Mouse (Mus musculus) heart, postnatal 25 days (tissue): Measurements from ENCODE around the gene Hoxd3. TPM values are rescaled to one million over a fixed set of nuclear protein-coding genes. Genes with fewer than 3 reads are reported as not detected.

Experiments
- DNase-seq: peaks from one replicate; pipeline ENCODE4 v3.0.0; 2022; ENCODE audit warnings: low spot score
- intact Hi-C: fragments of 180-260 bp; cut with DNase I; formaldehyde crosslinking; loops from one replicate; pipeline ENCODE4 v1.15.1; 2025
- total RNA-seq, 2 experiments: library from RNA; stranded (reverse); gene quantifications; 2 replicates each; pipeline ENCODE4 v1.2.3; 2021

Hoxd3 gene
- total RNA-seq, 2 experiments from 2014 or later = not detected

- intact Hi-C loops = loop anchor here (2.0 kb wide), 3 partner anchors 434 to 886 kb away; no protein-coding TSS in a partner anchor
These were observed 8.9 kb upstream of the Hoxd3 start for GRCm38 (mm10) chr2:74702820-74703219.

GRCm38 (mm10) chr2:74703317-74703716, 8.4 kb upstream of the Hoxd3 start:
- intact Hi-C loops = loop anchor here (2.0 kb wide), 3 partner anchors 433 to 885 kb away; no protein-coding TSS in a partner anchor
- no peak for DNase-seq

More at GRCm38 (mm10) chr2:74702820-74703219, 8.9 kb upstream of the Hoxd3 start:
- DNase-seq = no peak

GRCm38 (mm10) chr2:74703720-74704392, 7.9 kb upstream of the Hoxd3 start:
- intact Hi-C loops = loop anchor here (2.0 kb wide), 3 partner anchors 433 to 885 kb away; no protein-coding TSS in a partner anchor
- DNase-seq = no peak

GRCm38 (mm10) chr2:74704393-74704998, 7.2 kb upstream of the Hoxd3 start, which contains the start of gene Hoxd8:
TSS of gene Hoxd8 (plus strand) at chr2:74704615.
- no peak for DNase-seq
- intact Hi-C loops = no loop called here

- intact Hi-C loops = no loop called here
- no peak for DNase-seq
These were observed 6.7 kb upstream of the Hoxd3 start for GRCm38 (mm10) chr2:74704999-74705466.

- DNase-seq = no peak
- intact Hi-C loops = no loop called here
These were observed 6.1 kb upstream of the Hoxd3 start for GRCm38 (mm10) chr2:74705467-74706089.

GRCm38 (mm10) chr2:74706393-74706960, 5.2 kb upstream of the Hoxd3 start:
- intact Hi-C loops = no loop called here
- no peak for DNase-seq

GRCm38 (mm10) chr2:74707599-74707998, 4.1 kb upstream of the Hoxd3 start:
- DNase-seq = no peak
- intact Hi-C loops = no loop called here

GRCm38 (mm10) chr2:74708676-74709075, 3.1 kb upstream of the Hoxd3 start:
- DNase-seq = no peak
- intact Hi-C loops = no loop called here

GRCm38 (mm10) chr2:74709465-74710419, 2.0 kb upstream of the Hoxd3 start:
- intact Hi-C loops = no loop called here
- no peak for DNase-seq

GRCm38 (mm10) chr2:74710929-74711543, 691 bp upstream of the Hoxd3 start:
- intact Hi-C loops = no loop called here
- DNase-seq = no peak

GRCm38 (mm10) chr2:74713239-74714150, 1.8 kb downstream of the Hoxd3 start:
- no peak for DNase-seq
- intact Hi-C loops = no loop called here

GRCm38 (mm10) chr2:74714156-74714789, 2.5 kb downstream of the Hoxd3 start:
- intact Hi-C loops = no loop called here
- DNase-seq = no peak

GRCm38 (mm10) chr2:74714881-74715280, 3.2 kb downstream of the Hoxd3 start:
- intact Hi-C loops = loop anchor here (1.0 kb wide), 3 partner anchors 249 to 423 kb away; no protein-coding TSS in a partner anchor
- DNase-seq = no peak

- intact Hi-C loops = loop anchor here (1.0 kb wide), 3 partner anchors 249 to 423 kb away; no protein-coding TSS in a partner anchor
- DNase-seq = peak; percentile 55
These were observed 3.9 kb downstream of the Hoxd3 start for GRCm38 (mm10) chr2:74715504-74716241.

- no peak for DNase-seq
- intact Hi-C loops = no loop called here
These were observed 8.7 kb downstream of the Hoxd3 start for GRCm38 (mm10) chr2:74720384-74720783.
